Mouse (Mus musculus): Measurements from ENCODE around the gene Eml6. TPM values are rescaled to one million over a fixed set of nuclear protein-coding genes. Genes with fewer than 3 reads are reported as not detected.

The Eml6 gene
- polyA plus RNA-seq, 3 experiments from 2014 or later: 0.45 to 1.7 (median 1.3) TPM

- no peak for ATAC-seq
These were observed 276.9 kb downstream of the Eml6 start for GRCm38 (mm10) chr11:29748750-29749467.

GRCm38 (mm10) chr11:29747881-29748280, 278.0 kb downstream of the Eml6 start:
- no peak for ATAC-seq

- no peak for ATAC-seq
These were observed 278.5 kb downstream of the Eml6 start for GRCm38 (mm10) chr11:29747365-29747764.

DNA sequence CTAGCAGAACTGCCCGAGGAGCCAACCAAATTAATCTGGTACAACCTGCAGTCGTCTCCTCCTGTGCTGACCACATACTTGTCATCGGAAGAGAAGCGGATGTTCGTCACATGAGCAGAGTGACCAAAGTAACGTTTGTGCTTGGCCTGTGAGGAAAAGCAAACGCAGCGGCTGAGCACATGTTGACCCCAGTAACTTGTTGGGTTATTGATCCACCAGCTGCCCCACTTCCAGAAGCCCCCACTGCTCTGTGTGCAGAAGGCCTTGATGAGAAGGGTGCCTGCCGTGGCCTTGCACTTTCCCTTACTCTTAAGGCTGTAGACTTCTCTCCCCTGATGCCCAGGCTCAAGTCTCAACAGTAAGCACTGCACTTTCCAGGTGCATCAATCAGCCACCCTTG, 279.6 kb downstream of the Eml6 start:
- ATAC-seq: no peak

- no peak for ATAC-seq
These were observed 280.3 kb downstream of the Eml6 start for GRCm38 (mm10) chr11:29745513-29745912.

DNA sequence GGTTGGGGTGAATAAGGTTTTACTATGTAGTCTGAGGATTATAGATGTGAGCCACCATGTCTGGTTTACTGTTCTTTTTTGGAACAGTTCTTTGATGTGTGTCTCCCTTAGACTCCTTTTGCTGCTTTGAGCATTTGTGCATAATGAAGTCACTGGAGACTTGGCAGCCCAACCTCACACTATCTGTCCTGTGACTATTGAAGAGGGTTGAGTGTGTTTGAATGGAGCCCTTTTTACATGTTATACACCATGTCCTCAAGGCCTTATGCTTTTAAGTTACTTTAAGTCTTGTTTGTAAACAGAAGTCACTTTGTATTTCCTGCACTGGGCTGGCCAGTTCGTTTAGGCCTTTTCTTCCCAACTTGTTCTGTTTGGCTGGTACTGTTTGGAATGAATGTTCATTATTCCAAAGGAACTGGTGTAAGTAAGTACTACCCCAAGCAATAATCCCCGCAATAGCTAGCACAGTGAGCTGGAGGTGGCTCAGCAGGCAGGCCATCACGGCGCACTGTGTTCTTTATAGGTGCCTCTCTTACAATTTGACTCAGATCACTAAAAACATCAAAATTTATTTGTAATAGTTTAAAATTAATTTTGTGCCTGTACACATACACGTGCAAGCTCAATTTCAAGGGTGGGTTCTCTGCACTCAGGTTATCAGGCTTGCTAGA, 280.9 kb downstream of the Eml6 start:
- ATAC-seq: no peak

DNA sequence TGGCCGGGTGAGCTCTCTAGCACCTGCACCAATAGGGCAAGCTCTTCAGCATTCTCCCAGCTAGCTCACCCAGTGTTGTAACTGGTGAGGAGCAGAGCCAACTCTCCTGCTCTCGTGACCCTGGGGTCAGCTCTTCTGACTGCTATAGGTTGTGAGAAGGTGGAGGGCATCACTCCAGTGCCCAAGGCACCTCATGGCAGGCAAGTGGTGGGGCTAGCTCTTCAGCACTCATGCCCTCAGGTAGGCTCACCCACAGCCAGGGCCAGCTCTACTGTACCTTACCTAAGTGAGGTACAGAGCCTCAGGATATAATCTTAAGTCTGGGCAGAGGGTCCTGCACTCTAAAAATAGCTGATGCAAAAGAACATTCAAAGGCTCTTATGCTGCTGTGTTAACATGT, 286.1 kb downstream of the Eml6 start:
- no peak for ATAC-seq

DNA sequence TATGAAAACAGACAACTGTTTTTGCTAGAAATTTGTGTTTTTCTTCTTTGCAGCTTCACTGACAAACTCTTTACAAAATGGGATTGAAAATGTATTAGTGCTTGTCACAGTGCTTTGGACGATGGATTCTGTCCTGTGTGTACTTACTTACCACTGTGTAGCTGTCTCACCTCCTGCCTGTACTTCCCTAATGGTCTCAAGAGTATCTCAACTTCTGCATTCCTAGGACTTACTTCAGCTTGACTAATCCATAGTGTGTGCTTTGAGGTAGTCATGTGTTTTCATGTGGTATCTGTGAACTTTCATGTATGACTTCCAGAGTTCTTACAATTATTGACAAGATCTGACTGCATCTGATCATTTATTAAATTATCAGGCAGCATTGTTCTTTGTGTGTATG, 297.9 kb downstream of the Eml6 start:
- no peak for ATAC-seq

DNA sequence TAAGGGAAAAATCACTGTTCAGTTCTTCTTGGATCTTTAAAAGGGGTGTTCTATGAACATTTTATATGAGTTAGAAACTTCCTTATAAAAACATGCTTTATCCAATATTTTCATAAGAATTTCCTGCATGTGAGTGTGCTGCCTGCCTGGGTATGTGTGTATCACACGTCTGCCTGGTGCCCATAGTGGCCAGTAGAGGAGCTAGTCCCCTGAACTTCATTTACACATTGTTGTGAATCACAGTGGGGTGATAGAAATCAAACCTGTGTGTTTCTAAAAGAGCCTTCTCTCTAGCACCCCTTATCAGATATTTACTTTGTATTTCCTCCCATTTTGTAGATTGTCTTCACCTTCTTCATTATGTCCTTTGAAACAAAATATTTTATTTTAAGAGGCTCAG, 300.2 kb downstream of the Eml6 start:
- ATAC-seq: no peak

DNA sequence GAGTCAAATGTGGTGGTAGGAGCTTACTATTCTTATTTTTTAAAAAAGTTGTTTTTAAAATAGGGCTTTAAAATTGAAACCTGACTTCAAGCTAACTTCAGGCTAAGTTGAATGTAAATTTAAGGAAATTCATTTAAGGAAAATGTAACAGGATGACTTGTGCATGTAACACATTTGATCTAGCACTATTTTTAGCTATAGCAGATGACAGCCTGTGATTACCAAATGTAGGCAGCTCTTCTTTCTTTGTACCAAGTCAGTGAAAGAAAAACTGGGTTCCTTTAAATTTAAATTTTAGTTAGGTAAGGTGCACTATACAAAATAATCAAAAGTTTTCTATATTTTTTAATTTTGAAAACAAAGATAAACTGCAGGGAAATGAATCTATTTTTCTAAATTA, 300.7 kb downstream of the Eml6 start:
- no peak for ATAC-seq

GRCm38 (mm10) chr11:29724213-29724612, 301.6 kb downstream of the Eml6 start:
- no peak for ATAC-seq

DNA sequence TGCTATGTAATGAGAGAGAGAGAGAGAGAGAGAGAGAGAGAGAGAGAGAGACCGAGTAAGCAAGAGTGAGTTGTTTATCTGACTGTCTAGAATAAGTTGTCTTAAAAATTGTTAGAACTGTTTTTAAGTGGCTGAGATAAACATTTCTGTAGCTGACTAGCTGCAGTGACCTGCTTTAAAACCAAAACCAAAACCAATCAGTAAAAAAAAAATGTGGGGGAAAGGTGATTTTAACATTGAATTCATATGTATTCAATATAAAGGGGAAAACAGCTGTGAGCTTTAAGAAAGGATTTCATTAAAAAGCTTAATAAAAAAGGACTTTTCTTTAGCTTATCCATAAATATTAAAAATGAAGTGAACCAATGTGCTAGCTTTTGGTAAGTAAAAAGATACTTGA, 306.2 kb downstream of the Eml6 start:
- peak; percentile 36 for ATAC-seq

- ATAC-seq: no peak
These were observed 307.3 kb downstream of the Eml6 start for GRCm38 (mm10) chr11:29718541-29718940.

GRCm38 (mm10) chr11:29715499-29715898, 310.3 kb downstream of the Eml6 start:
- no peak for ATAC-seq

- ATAC-seq: no peak
These were observed 311.0 kb downstream of the Eml6 start for GRCm38 (mm10) chr11:29714789-29715188.

- no peak for ATAC-seq
These were observed 311.7 kb downstream of the Eml6 start for GRCm38 (mm10) chr11:29714114-29714513.

GRCm38 (mm10) chr11:29709512-29709911, 316.3 kb downstream of the Eml6 start:
- no peak for ATAC-seq

DNA sequence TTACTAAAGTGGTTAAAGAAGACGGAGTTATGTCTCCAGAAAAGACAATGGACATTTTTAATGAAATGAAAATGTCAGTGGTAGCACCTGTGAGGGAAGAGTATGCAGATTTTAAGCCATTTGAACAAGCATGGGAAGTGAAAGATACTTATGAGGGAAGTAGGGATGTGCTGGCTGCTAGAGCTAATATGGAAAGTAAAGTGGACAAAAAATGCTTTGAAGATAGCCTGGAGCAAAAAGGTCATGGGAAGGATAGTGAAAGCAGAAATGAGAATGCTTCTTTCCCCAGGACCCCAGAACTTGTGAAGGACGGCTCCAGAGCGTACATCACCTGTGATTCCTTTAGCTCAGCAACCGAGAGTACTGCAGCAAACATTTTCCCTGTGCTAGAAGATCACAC, 319.0 kb downstream of the Eml6 start:
- ATAC-seq: no peak

DNA sequence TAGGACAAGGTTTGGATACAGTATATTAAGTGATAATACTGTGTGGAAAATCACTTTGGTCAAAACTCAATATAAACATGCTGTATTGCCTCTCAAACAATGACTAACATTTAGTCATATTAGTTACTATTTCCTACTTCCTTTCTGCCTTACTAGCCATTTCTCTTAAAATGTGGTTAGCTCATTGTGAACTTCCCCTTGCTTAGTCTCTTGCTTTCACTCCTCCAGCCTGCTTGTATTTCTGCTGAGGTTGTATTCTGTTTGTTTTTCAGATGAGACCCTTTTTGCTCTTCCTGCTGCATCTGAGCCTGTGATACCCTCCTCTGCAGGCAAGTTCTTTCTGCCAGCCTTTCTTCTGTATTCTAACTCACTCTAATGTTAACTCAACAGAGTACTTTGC, 320.6 kb downstream of the Eml6 start:
- peak; percentile 80 for ATAC-seq

DNA sequence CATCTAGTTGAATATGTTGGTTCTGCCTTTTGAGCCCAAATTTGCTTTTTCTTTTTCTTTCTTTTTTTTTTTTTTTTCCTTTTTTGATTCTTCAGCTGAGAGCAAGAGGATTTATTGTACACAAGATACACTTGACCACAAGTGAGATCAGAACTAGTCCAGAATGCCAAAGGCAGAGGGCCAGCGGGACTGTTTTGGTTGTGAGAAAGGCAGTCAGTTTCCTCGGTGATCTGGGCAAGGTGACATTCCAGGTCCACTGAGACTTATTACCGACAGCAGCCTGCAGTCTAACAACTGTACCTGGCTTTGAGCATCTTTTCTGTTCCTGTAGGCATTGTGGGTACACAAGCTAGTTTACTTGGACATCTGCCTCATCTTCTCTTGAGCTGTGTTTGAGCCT, 323.1 kb downstream of the Eml6 start:
- ATAC-seq: no peak

GRCm38 (mm10) chr11:29694754-29695153, 331.1 kb downstream of the Eml6 start:
- no peak for ATAC-seq

DNA sequence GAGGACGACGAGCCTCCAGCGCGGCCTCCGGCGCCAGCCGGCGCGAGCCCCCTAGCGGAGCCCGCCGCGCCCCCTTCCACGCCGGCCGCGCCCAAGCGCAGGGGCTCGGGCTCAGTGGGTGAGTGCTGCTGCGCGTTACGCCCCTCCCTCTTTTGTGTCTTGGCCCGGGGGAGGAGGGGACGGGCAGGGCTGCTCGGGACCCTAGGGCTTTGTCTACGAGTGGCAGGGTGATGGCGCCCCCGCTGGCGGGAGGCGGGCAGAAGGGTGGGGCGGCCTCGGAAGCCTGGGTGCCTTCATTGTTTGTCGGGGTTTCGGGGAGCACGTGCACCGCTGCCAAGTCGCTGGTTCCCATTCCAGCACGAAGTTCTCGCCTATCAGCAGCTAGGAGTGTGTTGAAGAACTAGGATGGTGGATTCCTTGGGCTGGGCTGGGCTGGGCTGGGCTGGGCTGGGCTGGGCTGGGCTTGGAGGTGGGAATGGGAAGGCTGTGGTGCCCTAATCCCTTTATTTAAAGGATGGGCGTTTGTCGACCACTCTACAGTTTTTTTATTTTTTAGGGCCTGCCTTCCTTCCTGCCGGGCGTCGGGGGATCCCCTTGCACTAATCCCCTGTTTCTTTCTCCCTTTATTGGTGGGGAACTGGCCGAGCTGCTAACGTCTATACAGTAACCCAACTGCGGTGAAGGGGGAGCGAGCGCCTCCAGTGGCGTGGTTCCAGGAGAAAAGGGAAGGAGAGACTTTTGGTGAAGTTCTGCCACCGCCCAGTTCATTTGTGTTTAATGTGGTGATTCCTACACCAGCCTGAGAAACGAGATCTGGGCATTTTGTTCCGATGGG, 332.0 kb downstream of the Eml6 start:
- peak; percentile 49 for ATAC-seq
